9 mouse cellular contexts compared by ENCODE assay signal in genomic region chr8:44696066-44696853, GRCm38 (mm10).
DNase-seq lines count a peak whose midpoint lies in the region; ATAC-seq and TF ChIP-seq lines count a peak whose summit lies in the region.
"Had no signal": no experiment of that assay in that cellular context is flagged by ENCODE, and none has a peak within 500 bp of the region (broad histone marks: within the 10 kb centered on the region; RNA-seq: fewer than 3 reads in every experiment).

No protein-coding gene starts in this region.

- WGBS in cerebellum, adult 2 months, result 44% methylated on average over 9 of the region's 9 CpGs
- WGBS in heart, embryonic 11.5 days (ENCODE audit: insufficient replicate concordance), result 42% methylated on average over 9 of the region's 9 CpGs
- 36% methylated on average over 9 of the region's 9 CpGs for WGBS in midbrain, embryonic 15.5 days

- H3K27me3 ChIP-seq in cerebellum, adult 2 months (ENCODE audit: control insufficient read depth, insufficient read depth, low read length), result no peaks in the 10 kb centered on the region
- H3K27me3 ChIP-seq in heart, embryonic 11.5 days (ENCODE audit: control insufficient read depth, insufficient read depth, low read length), result no peaks in the 10 kb centered on the region
- no peaks in the 10 kb centered on the region for H3K27me3 ChIP-seq in midbrain, embryonic 15.5 days (replicated peaks)

- TF ChIP-seq POLR2A in cerebellum, adult 2 months (IDR thresholded peaks at IDR 0.05; ENCODE audit: borderline replicate concordance, insufficient read depth, low read length), result no peak

- no peaks in the 10 kb centered on the region for H3K36me3 ChIP-seq in heart, embryonic 11.5 days (ENCODE audit: control insufficient read depth, insufficient read depth, low read length)
- no peaks in the 10 kb centered on the region for H3K36me3 ChIP-seq in midbrain, embryonic 15.5 days (replicated peaks)

- H3K4me1 ChIP-seq in cerebellum, adult 2 months (ENCODE audit: control insufficient read depth, insufficient read depth, low read length), result peaks cover 33% of the 10 kb centered on the region
- H3K4me1 ChIP-seq in heart, embryonic 11.5 days (ENCODE audit: control insufficient read depth, insufficient read depth, low read length), result peaks cover 20% of the 10 kb centered on the region; the same call in 1 of the 2 replicates
- H3K4me1 ChIP-seq in midbrain, embryonic 15.5 days, result peaks cover 17% of the 10 kb centered on the region; the same call in 1 of the 2 replicates

- no peak for TF ChIP-seq CTCF in cerebellum, adult 2 months (IDR thresholded peaks at IDR 0.05; ENCODE audit: borderline replicate concordance, insufficient read depth, low read depth, low read length)
- TF ChIP-seq CTCF in left cerebral cortex, adult 2 months (IDR thresholded peaks at IDR 0.05), result no peak

- intact Hi-C loops in left cerebral cortex, adult 2 months (cut with DNase I), result no loop called here

- peak; percentile 15 for DNase-seq in gastrocnemius, adult 18-20 months (ENCODE audit: low spot score)
- no peak for DNase-seq in gastrocnemius, postnatal 25 days
- DNase-seq in cerebellum, adult 2 months, result peak; percentile 56 to 66
- DNase-seq in kidney, adult 9 months, result peak; percentile 20
- no peak for DNase-seq in c-Kit-positive CD71-positive TER-119-positive erythroid progenitor cells, embryonic 14.5 days (ENCODE audit: low spot score)
- DNase-seq in left cerebral cortex, adult 2 months (ENCODE audit: extremely low spot score in 1 of 2, low spot score in 2 of 2), result no peak

- H3K9ac ChIP-seq in heart, embryonic 11.5 days (ENCODE audit: low read depth, low read length), result no peak overlapping the region
- no peak overlapping the region for H3K9ac ChIP-seq in midbrain, embryonic 15.5 days

- no peak overlapping the region for H3K4me2 ChIP-seq in heart, embryonic 11.5 days
- H3K4me2 ChIP-seq in midbrain, embryonic 15.5 days, result no peak overlapping the region

- ATAC-seq in heart, embryonic 11.5 days (replicated peaks; ENCODE audit: insufficient number of reproducible peaks, low FRiP score, low TSS enrichment), result no peak
- ATAC-seq in midbrain, embryonic 15.5 days (replicated peaks), result peak; percentile 51; the same call in 1 of the 2 replicates

- H3K27ac ChIP-seq in cerebellum, adult 2 months (ENCODE audit: insufficient read depth, low read length), result no peak overlapping the region
- 0 out of 2 replicates have a peak overlapping the region, but pooled peaks have one; percentile 41 for H3K27ac ChIP-seq in heart, embryonic 11.5 days (ENCODE audit: low read depth, low read length)
- H3K27ac ChIP-seq in midbrain, embryonic 15.5 days, result no peak overlapping the region
- H3K27ac ChIP-seq in left cerebral cortex, adult 2 months, result no peak overlapping the region
- H3K27ac ChIP-seq: macrophage had no signal

- no peak overlapping the region for H3K4me3 ChIP-seq in cerebellum, adult 2 months (replicated peaks; ENCODE audit: insufficient read depth, low read depth, low read length)
- H3K4me3 ChIP-seq in heart, embryonic 11.5 days (ENCODE audit: low read depth, low read length), result no peak overlapping the region
- H3K4me3 ChIP-seq in midbrain, embryonic 15.5 days, result no peak overlapping the region
- H3K4me3 ChIP-seq in left cerebral cortex, adult 2 months, result no peak overlapping the region

- H3K9me3 ChIP-seq in heart, embryonic 11.5 days (replicated peaks; ENCODE audit: control insufficient read depth, low read length), result no peaks in the 10 kb centered on the region
- H3K9me3 ChIP-seq in midbrain, embryonic 15.5 days, result no peaks in the 10 kb centered on the region

Comparison
In these comparisons a context has a peak if more than half of its experiments do, and no peak if none do; other contexts are left out.
1. DNase-seq: peak in gastrocnemius, adult 18-20 months (single experiment), cerebellum, adult 2 months (2 of 2) and kidney, adult 9 months (single experiment); none in gastrocnemius, postnatal 25 days (single experiment), c-Kit-positive CD71-positive TER-119-positive erythroid progenitor cells, embryonic 14.5 days (single experiment) and left cerebral cortex, adult 2 months (0 of 2).